Mouse (Mus musculus): ENCODE data around the gene Aqp11. TPM values are rescaled to one million over a fixed set of nuclear protein-coding genes. Genes with fewer than 3 reads are reported as not detected.

Aqp11 gene
- 42.6 and 49.8 TPM in 2 replicates for polyA plus RNA-seq (2015; fragmentation: Nextera tagmentation; extraction: Ambion mirVana)

- Histone ChIP-seq H3K27ac (ENCODE audit: low read length) (peak within 1 kb of the TSS; percentile 77), H3K4me3 (ENCODE audit: low read depth, low read length) (peak within 1 kb of the TSS; percentile 80), H3K4me2 (ENCODE audit: low read depth, low read length) (peak within 1 kb of the TSS; percentile 99), H3K9ac (ENCODE audit: low read depth, low read length) (peak within 1 kb of the TSS; percentile 83), H3K36me3 (ENCODE audit: control insufficient read depth, insufficient read depth) (no peaks in the 10 kb centered on the region), H3K4me1 (ENCODE audit: control insufficient read depth, low read depth, low read length) (peaks cover 49% of the 10 kb centered on the region), H3K9me3 (replicated peaks; ENCODE audit: control insufficient read depth, low read length) (no peaks in the 10 kb centered on the region), H3K27me3 (ENCODE audit: control insufficient read depth, insufficient read depth, low read depth, low read length) (no peaks in the 10 kb centered on the region)
- peak; percentile 91 for ATAC-seq (ENCODE audit: low read depth)
- under 1% methylated on average over 55 of the region's 64 CpGs for WGBS (ENCODE audit: insufficient replicate concordance)
Measured at GRCm38 (mm10) chr7:97737638-97738456, at the start of gene Aqp11. TSS of gene Aqp11 (minus strand) at chr7:97738289.

GRCm38 (mm10) chr7:97783523-97783922, 45.4 kb upstream of the Aqp11 start:
- H3K4me2 ChIP-seq (ENCODE audit: low read depth, low read length) = no peak overlapping the region
- peaks cover 5% of the 10 kb centered on the region for H3K4me1 ChIP-seq (ENCODE audit: control insufficient read depth, low read depth, low read length)
- 58% methylated on average over 5 of the region's 5 CpGs for WGBS (ENCODE audit: insufficient replicate concordance)
- peaks cover 18% of the 10 kb centered on the region for H3K27me3 ChIP-seq (ENCODE audit: control insufficient read depth, insufficient read depth, low read depth, low read length)
- H3K9ac ChIP-seq (ENCODE audit: low read depth, low read length) = no peak overlapping the region
- H3K9me3 ChIP-seq (replicated peaks; ENCODE audit: control insufficient read depth, low read length) = no peaks in the 10 kb centered on the region
- H3K4me3 ChIP-seq (ENCODE audit: low read depth, low read length) = no peak overlapping the region
- no peaks in the 10 kb centered on the region for H3K36me3 ChIP-seq (ENCODE audit: control insufficient read depth, insufficient read depth)
- H3K27ac ChIP-seq (ENCODE audit: low read length) = no peak overlapping the region
- ATAC-seq (ENCODE audit: low read depth) = no peak

GRCm38 (mm10) chr7:97781496-97781895, 43.4 kb upstream of the Aqp11 start:
- Histone ChIP-seq H3K9me3 (replicated peaks; ENCODE audit: control insufficient read depth, low read length) (no peaks in the 10 kb centered on the region), H3K4me3 (ENCODE audit: low read depth, low read length) (no peak overlapping the region), H3K9ac (ENCODE audit: low read depth, low read length) (no peak overlapping the region), H3K4me2 (ENCODE audit: low read depth, low read length) (no peak overlapping the region), H3K4me1 (ENCODE audit: control insufficient read depth, low read depth, low read length) (no peaks in the 10 kb centered on the region), H3K36me3 (ENCODE audit: control insufficient read depth, insufficient read depth) (no peaks in the 10 kb centered on the region), H3K27ac (ENCODE audit: low read length) (no peak overlapping the region), H3K27me3 (ENCODE audit: control insufficient read depth, insufficient read depth, low read depth, low read length) (peaks cover 3% of the 10 kb centered on the region; the same call in 1 of the 2 replicates)
- WGBS (ENCODE audit: insufficient replicate concordance) = 55% methylated on average over 8 of the region's 8 CpGs
- no peak for ATAC-seq (ENCODE audit: low read depth)

GRCm38 (mm10) chr7:97780815-97781214, 42.7 kb upstream of the Aqp11 start:
- Histone ChIP-seq H3K9me3 (replicated peaks; ENCODE audit: control insufficient read depth, low read length) (no peaks in the 10 kb centered on the region), H3K4me2 (ENCODE audit: low read depth, low read length) (no peak overlapping the region), H3K9ac (ENCODE audit: low read depth, low read length) (no peak overlapping the region), H3K36me3 (ENCODE audit: control insufficient read depth, insufficient read depth) (no peaks in the 10 kb centered on the region), H3K27me3 (ENCODE audit: control insufficient read depth, insufficient read depth, low read depth, low read length) (no peaks in the 10 kb centered on the region), H3K4me1 (ENCODE audit: control insufficient read depth, low read depth, low read length) (no peaks in the 10 kb centered on the region), H3K27ac (ENCODE audit: low read length) (no peak overlapping the region), H3K4me3 (ENCODE audit: low read depth, low read length) (no peak overlapping the region)
- ATAC-seq (ENCODE audit: low read depth) = no peak
- WGBS (ENCODE audit: insufficient replicate concordance) = 19% methylated on average over 1 of the region's 1 CpGs

GRCm38 (mm10) chr7:97780222-97780621, 42.1 kb upstream of the Aqp11 start:
- Histone ChIP-seq H3K4me3 (ENCODE audit: low read depth, low read length) (no peak overlapping the region), H3K36me3 (ENCODE audit: control insufficient read depth, insufficient read depth) (no peaks in the 10 kb centered on the region), H3K4me2 (ENCODE audit: low read depth, low read length) (no peak overlapping the region), H3K9me3 (replicated peaks; ENCODE audit: control insufficient read depth, low read length) (no peaks in the 10 kb centered on the region), H3K9ac (ENCODE audit: low read depth, low read length) (no peak overlapping the region), H3K27ac (ENCODE audit: low read length) (no peak overlapping the region), H3K27me3 (ENCODE audit: control insufficient read depth, insufficient read depth, low read depth, low read length) (no peaks in the 10 kb centered on the region), H3K4me1 (ENCODE audit: control insufficient read depth, low read depth, low read length) (no peaks in the 10 kb centered on the region)
- WGBS (ENCODE audit: insufficient replicate concordance) = 63% methylated on average over 1 of the region's 1 CpGs
- no peak for ATAC-seq (ENCODE audit: low read depth)

GRCm38 (mm10) chr7:97777191-97777590, 39.1 kb upstream of the Aqp11 start:
- Histone ChIP-seq H3K27ac (ENCODE audit: low read length) (no peak overlapping the region), H3K4me1 (ENCODE audit: control insufficient read depth, low read depth, low read length) (no peaks in the 10 kb centered on the region), H3K4me2 (ENCODE audit: low read depth, low read length) (no peak overlapping the region), H3K36me3 (ENCODE audit: control insufficient read depth, insufficient read depth) (no peaks in the 10 kb centered on the region), H3K4me3 (ENCODE audit: low read depth, low read length) (no peak overlapping the region), H3K9ac (ENCODE audit: low read depth, low read length) (no peak overlapping the region), H3K9me3 (replicated peaks; ENCODE audit: control insufficient read depth, low read length) (no peaks in the 10 kb centered on the region), H3K27me3 (ENCODE audit: control insufficient read depth, insufficient read depth, low read depth, low read length) (no peaks in the 10 kb centered on the region)
- no peak for ATAC-seq (ENCODE audit: low read depth)
- WGBS (ENCODE audit: insufficient replicate concordance) = 52% methylated on average over 4 of the region's 4 CpGs

GRCm38 (mm10) chr7:97775923-97776322, 37.8 kb upstream of the Aqp11 start:
- H3K9me3 ChIP-seq (replicated peaks; ENCODE audit: control insufficient read depth, low read length) = no peaks in the 10 kb centered on the region
- H3K36me3 ChIP-seq (ENCODE audit: control insufficient read depth, insufficient read depth) = no peaks in the 10 kb centered on the region
- H3K27ac ChIP-seq (ENCODE audit: low read length) = no peak overlapping the region
- ATAC-seq (ENCODE audit: low read depth) = no peak
- H3K4me1 ChIP-seq (ENCODE audit: control insufficient read depth, low read depth, low read length) = no peaks in the 10 kb centered on the region
- H3K27me3 ChIP-seq (ENCODE audit: control insufficient read depth, insufficient read depth, low read depth, low read length) = no peaks in the 10 kb centered on the region
- H3K9ac ChIP-seq (ENCODE audit: low read depth, low read length) = no peak overlapping the region
- no peak overlapping the region for H3K4me3 ChIP-seq (ENCODE audit: low read depth, low read length)
- no peak overlapping the region for H3K4me2 ChIP-seq (ENCODE audit: low read depth, low read length)
- 20% methylated on average over 2 of the region's 2 CpGs for WGBS (ENCODE audit: insufficient replicate concordance)

GRCm38 (mm10) chr7:97775380-97775779, 37.3 kb upstream of the Aqp11 start:
- 73% methylated on average over 3 of the region's 3 CpGs for WGBS (ENCODE audit: insufficient replicate concordance)
- no peak for ATAC-seq (ENCODE audit: low read depth)
- H3K9ac ChIP-seq (ENCODE audit: low read depth, low read length) = no peak overlapping the region

GRCm38 (mm10) chr7:97770841-97771620, 32.9 kb upstream of the Aqp11 start:
- Histone ChIP-seq H3K9ac (ENCODE audit: low read depth, low read length) (no peak overlapping the region), H3K27me3 (ENCODE audit: control insufficient read depth, insufficient read depth, low read depth, low read length) (no peaks in the 10 kb centered on the region), H3K4me2 (ENCODE audit: low read depth, low read length) (no peak overlapping the region), H3K36me3 (ENCODE audit: control insufficient read depth, insufficient read depth) (no peaks in the 10 kb centered on the region), H3K9me3 (replicated peaks; ENCODE audit: control insufficient read depth, low read length) (no peaks in the 10 kb centered on the region), H3K4me1 (ENCODE audit: control insufficient read depth, low read depth, low read length) (no peaks in the 10 kb centered on the region; the same call in 1 of the 2 replicates), H3K4me3 (ENCODE audit: low read depth, low read length) (no peak overlapping the region), H3K27ac (ENCODE audit: low read length) (no peak overlapping the region)
- WGBS (ENCODE audit: insufficient replicate concordance) = 63% methylated on average over 6 of the region's 6 CpGs
- no peak for ATAC-seq (ENCODE audit: low read depth)

More at GRCm38 (mm10) chr7:97775380-97775779, 37.3 kb upstream of the Aqp11 start:
- Histone ChIP-seq H3K27me3 (ENCODE audit: control insufficient read depth, insufficient read depth, low read depth, low read length) (no peaks in the 10 kb centered on the region), H3K4me3 (ENCODE audit: low read depth, low read length) (no peak overlapping the region), H3K4me2 (ENCODE audit: low read depth, low read length) (no peak overlapping the region), H3K4me1 (ENCODE audit: control insufficient read depth, low read depth, low read length) (no peaks in the 10 kb centered on the region), H3K36me3 (ENCODE audit: control insufficient read depth, insufficient read depth) (no peaks in the 10 kb centered on the region), H3K9me3 (replicated peaks; ENCODE audit: control insufficient read depth, low read length) (no peaks in the 10 kb centered on the region), H3K27ac (ENCODE audit: low read length) (no peak overlapping the region)
